Mouse (Mus musculus) fibroblast of lung, adult 2 months (primary cell): ENCODE data around the gene Cd200r4.
"Not testable (repeated sequence)": the region's sequence is repeated elsewhere in the genome, so short reads cannot be mapped to it uniquely, and the experiment has no call there.

ENCODE experiments used
- DNase-seq: peaks from one replicate; pipeline ENCODE4 v3.0.0-alpha.2; 2011; ENCODE audit warnings: low read depth

The Cd200r4 gene

DNA sequence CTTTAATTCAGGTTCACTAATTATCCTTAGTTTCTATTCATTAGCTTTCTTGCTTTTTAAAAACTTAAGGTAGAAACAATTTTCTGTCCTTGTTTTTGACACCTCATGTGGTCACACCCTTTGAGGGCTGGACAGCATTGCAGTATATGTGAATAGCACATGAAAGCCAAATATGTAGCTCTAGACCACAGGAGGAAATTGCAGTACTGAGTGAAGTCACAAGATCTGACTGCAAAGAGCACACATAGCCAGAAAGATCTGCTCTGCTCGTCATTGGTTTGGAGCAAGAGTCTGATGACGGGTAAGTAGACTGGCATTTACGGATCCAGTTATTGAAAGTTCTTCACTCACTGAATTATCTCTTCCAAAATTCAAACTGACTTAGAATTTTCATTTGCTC is at the start of gene Cd200r4:
TSS of gene Cd200r4 (plus strand) at position 190 of the 400 bp plus-strand sequence.
- no peak for DNase-seq

DNA sequence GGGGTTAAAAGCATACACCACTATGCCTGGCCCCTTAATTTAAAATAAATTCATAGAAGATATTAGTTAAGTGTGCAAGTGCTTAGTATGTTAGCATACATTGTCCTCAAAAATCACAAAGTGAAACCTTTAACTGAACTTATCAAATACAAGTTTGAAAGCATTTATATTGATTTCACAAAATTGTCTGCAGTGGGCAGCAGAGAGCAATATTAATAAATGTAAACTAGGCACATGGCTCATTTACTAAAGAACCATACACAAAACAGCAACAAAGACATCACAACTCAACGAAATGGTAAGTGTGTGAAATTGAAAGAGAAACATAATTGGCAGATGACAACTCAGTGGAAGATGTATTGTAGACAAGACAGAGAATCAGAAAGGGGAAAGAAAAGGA is 49.7 kb upstream of the Cd200r4 start:
- DNase-seq: no peak

DNA sequence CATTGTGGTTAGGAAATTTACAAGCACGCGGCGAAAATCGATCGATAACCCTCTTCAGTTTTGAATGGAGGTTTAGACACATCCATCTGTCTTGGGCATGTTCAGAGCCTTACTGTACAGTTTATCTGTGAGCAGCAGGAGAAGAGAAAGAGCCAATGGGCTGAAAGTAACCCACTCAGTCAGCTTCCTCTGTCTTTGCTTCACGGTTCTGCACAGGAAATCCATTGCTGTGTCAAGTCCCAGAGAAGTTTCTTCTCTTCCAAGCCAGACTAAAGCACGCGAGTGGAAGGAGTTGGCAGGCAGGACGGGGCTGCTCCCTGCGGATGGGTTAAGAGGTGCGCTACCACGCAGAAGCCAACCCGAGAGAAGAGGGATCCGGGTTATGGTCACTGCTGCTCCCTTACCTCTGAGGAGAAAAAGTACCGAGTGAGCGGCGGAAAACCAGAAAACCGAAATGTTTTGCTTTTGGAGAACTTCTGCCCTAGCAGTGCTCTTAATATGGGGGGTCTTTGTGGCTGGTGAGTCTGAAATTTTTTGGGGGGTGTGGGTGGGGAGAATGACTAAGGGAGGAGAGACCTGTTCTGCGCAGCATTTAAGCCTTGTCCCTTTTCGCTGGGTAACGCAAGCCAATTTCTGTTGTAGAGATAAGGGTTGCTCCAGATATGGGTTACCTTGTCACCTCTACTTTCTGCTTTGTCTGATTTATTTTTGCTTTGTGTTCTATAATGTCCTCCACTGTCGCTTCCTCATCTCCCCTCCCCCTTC is 45.8 kb upstream of the Cd200r4 start, which contains the start of gene Cd200r1:
TSS of gene Cd200r1 (plus strand) at position 182 of the 765 bp plus-strand sequence.
- no peak for DNase-seq

DNA sequence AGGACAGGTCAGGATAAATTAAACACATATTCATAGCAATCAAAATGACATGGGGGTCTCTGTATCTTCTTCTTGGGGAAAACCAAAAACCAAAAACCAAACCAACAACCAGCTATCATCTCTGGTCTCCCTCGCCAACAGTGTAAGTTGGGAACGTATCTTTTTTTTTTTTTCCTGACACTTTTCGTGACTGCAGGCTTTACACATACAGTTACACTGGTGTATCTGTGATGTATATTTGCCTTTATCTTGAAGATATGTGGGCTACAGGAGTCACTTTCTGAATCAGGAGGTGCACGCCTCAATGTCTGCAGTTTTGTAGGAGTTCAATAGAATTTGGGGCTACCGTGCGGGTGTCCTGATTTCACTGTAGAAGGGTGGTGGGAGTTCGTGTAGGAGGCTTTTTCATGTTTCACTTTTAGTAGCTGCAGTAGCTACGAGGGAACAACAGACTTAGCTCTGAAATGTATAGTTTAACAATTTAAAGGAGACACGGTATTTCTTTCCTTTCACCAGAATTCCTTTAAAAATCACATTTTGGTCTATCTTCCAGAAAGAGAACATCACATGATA is 45.1 kb upstream of the Cd200r4 start:
- no peak for DNase-seq

DNA sequence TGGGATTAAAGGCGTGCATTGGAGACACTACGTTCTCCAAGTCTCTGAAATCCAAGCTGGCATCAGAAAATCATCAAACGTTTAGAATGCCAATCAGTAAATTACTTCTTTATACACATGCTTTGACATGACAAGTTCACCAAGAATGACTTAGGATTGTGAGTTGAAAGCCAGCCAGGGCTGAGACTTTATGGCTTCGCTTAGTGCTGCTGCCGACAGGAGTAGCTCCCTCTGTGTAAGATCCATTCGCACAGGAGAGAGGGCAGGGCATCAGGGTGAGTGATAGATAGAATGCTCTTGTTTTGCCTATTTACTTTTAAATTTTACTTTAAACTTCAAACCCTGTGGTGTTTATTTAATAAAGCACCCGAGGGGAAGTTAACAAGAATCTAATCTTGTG is 44.0 kb upstream of the Cd200r4 start:
- DNase-seq: no peak

DNA sequence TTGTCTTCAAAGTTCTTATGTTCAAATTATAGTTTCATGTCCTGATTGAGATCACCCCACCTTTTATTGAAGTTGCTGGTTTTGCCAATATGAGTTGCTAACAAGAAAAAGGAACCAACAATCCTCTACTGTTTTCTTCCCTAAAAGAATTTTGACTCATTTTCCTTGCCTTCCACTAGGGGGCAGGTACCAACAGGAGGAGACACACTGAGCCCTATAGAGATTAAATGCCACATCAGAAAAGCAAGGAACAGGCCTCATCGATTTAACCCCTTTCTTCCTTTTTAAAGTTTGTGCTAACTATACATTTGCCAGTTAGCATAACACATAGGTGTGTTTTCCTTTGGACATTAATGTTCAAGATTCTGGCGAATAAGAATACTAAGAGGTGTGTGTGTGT is 43.6 kb upstream of the Cd200r4 start:
- peak; percentile 23 for DNase-seq

DNA sequence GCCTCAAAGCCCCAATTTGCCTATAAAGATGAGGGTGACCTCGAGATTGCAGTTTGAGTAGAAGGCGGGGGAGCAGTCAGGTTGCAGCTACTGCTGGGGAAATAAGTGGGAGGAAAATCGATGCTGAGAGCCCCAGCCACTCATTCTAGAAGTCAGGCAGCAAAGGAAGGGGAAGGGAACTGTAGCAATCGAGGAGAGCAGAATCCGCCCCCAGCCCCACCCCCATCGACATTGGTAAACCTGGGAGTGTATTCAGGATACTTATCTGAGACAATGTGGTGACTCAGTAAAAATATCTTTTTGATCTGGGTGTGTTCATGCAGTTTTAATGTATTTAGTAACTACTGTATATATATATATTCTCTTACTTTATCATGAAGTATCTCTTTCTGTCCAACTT is 39.0 kb upstream of the Cd200r4 start:
- DNase-seq: no peak

DNA sequence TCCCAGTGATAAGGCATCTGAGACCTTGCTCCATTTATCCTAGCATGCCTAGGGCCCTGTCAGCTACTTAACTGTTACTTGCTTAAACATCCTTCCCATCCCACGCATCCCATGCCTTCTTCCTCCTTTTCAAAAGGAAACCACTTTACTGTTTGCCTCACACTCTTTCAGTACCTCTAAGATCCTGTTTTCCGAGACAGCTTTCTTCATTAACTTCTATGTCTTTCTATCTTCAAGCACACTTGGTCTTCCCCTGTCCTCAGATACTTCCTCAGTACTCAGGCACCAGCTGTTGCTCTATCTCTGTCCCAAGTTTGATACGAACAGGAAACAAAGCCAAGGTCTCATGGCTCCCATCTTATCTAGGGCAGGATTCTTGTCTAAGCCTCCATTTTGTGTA is 37.9 kb upstream of the Cd200r4 start:
- DNase-seq: no peak

DNA sequence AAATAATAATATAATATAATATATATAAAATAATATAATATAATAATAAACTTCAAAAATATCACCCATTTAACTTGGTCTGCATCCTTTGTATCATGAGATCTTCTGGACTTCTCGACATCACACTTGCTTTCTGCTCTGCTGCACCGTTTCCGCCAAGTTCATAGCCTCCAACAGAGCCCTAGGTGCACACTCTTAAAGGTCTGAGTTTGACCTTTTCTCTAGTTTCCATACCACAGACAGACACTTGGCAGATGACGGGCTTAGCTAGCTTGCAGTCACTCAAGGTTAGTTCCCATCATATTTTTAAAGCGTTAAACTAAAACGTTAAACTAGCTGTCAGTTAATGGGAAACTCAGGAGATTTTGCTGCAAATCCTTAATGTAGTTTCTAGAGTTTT is 37.3 kb upstream of the Cd200r4 start:
- no peak for DNase-seq

DNA sequence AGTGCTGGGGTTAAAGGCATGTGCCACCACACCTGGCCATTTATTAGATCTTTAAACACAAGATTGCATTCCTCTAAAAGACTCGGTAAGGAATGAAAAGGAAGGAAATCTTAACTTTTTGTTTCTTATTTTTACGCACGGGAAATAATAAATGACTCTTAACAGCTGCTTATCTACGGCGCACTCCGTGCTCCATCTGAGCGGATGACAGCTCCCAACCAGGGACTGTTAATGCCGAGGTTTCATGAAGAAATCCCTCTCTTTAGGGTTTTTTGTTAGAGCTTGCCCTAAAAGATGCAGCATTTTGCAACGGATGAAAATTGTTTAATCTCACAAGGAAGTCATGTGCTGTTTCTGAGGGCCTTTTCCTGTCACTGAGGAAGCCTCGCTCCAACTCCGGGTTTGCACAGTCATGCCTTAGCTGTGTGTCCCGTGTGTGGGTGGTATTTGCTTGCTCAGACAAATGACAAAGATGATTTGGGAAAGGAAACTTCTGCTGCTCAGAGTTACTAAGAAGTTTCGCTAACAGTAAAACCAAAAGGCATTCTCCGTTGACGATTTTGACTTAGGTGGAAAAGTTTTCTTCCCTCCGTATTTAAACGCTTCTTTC is 32.9 kb upstream of the Cd200r4 start:
- no peak for DNase-seq

DNA sequence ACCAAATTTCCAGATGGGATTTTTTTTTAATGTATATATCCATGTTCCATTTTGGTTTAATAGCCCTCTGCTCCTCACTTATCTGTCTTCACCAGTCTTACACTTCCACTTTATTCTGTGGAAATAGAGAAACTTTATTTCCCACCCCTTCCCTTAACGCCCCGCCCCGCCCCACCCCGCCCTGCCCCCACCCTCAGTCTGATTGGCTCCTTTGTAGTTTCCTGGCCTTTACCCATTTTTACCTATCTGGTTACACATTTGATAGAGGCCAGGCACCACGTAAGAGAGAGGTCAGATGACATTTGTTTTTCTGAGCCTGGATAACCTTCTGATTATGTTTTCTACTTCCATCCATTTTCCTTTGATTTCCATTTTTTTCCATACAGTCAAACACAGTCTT is 32.0 kb upstream of the Cd200r4 start:
- DNase-seq: no peak

DNA sequence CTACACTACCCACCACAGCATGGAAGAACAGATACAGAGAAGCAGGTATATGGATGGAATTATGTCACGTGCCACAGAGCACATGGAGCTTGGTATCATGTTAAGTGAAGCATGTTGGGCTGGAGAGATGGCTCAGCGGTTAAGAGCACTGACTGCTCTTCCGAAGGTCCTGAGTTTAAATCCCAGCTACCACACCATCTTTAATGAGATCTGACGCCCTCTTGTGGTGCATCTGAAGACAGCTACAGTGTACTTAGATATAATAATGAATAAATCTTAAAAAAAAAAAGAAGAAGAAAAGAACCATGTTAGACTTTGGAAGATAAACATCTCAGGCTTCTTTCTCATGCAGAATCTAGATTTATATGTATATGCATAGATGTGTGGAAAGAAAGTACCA is 30.8 kb upstream of the Cd200r4 start:
- no peak for DNase-seq

DNA sequence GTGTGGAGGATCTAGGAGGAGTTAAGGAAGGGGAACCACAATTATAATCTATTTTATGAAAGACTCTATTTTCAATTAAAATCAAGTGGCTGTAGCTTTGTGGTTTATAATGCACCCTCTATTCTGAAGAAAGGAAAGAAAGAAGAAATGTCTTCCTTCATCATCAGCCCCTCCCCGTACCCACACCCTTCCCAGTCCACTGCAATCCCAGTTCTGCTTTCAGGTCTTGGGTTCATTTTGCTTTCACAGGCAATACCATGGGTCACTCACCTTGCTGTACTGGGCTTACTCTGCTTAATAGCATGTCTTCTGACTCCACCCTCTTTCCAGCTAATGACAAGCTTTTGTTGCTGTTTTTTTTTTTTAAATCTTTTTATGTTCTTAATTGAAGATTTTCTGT is 24.6 kb upstream of the Cd200r4 start:
- DNase-seq: no peak

DNA sequence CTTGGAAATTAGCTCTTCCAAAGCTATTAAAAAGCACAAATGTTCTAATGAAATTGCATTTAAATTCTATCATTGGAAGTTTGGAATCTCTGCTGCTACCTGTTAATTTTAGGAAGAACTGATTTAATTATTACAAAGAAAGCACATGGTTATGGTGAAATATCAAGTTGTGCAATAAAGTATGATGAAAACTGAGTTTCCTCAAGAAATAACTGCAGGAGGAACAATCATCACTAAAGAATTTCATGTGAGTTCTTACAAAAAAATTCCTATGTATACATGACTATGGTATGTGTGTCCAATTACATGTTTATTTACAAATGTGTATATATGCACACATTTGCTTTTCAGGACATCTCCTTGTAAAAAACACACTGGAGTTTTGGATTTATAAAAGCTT is 17.1 kb upstream of the Cd200r4 start:
- no peak for DNase-seq

DNA sequence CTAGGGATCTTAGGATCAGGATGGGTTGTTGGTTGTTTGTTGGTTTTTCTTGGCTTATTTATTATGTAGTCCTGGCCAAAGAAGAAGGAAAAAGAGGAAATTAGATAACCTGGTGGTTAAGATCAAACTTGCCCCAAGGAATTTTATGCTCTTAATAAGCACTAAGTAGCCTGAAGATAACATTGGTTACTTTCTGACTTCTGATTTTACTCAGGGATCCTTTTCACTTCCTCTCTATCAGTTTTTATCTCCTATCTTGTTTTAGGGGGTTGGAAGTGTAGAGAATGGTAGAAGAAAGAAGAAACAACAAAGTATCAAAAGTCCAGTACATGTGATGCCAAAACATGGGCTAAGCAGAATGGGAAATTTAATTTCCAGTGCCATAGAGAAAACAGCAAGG is 5.6 kb upstream of the Cd200r4 start:
- DNase-seq: no peak

DNA sequence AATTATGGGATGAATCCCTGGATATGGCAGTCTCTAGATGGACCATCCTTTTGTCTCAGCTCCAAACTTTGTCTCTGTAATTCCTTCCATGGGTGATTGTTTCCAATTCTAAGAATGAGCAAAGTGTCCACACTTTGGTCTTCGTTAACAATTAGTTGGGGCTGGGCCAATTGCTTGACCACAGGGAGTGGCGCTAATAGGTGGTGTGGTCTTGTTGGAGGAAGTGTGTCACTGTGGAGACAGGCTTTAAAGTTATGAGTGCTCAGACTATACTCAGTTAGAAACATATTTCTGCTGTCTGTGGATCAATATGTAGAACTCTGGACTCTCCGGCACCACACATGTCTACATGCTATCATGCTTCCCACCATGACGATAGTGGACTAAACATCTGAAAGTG is 1.3 kb upstream of the Cd200r4 start:
- DNase-seq: not testable (repeated sequence)

DNA sequence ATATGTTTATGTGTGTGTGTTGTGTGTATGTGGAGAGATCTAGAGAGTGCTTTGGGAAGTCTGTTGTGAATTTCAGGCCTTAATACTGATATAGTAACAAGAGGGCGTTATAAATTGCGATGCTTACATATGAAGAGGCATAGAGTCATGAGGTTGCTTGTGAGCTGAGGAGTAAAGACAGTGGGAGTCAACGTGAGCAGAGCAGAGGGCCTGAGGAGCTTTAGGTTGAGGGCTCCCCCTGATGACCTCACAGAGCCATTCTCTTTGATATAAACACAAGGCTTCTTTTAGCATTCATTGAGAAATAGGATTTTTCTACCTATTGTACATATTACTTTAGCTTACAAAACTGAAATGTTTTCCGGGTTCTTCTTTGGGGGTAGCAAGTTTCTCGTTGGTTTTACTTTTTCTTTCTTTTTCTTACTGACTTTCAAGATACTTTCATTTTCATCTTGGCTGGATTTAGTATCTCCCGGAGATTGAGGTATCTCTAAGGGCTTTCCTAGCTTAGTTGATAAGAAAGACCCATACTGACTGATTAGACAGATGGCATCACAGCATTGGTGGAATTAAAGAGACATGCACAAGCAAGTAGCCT is 1.0 kb downstream of the Cd200r4 start:
- DNase-seq: no peak

DNA sequence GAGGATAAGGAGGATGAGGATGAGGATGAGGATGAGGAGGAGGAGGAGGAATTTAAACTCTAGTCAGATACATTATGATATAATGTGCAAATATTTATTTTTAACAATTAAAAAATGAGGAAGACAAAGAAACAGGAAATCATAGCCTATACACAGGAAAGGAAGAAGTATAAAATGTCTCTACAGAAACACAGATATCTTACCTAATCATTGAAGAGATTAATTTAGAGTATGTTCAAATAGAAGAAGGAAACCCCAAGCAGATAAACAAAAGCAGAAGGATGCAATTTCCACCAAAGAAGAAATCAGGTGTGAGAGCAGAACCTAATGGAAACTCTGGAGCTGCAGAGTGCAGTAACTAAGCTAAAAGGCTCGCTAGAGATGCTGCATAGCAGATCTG is 6.5 kb downstream of the Cd200r4 start:
- DNase-seq: no peak

DNA sequence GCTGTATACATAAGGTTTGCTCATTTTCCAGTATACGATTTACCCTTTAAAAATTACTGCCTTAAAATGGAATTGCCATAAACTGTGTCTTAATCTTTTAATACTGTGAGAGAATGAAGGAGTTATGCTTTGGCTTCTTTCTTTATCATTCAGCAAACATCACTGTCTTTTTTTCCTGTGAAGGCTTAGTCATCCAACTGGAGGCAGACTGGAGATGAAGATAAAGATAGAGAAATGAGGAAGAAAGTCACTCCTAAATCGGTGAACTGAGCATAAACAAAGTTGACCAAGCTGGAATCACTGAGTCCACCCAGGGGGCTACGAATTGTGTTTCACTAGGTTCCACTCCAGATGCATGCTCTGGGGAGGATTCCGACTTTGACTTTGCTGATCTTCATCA is 9.0 kb downstream of the Cd200r4 start:
- no peak for DNase-seq

DNA sequence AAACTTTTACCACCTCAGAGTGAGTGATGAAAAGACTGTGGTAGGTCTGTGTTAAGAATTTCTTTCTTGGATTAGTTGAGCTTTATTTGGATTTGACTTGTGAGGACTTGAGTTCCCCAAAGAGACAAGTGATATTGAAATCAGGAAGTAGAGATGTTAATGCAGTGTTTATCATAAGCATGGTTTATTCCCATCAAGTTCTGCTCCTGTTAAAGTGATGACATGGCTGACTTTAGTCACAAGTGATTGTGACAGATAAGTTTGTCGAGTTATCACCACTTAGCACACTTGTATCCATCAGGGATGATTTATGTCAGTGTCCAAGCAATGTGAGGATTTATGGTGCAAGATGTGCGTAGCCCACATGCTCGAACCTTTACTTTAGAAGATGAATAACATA is 20.8 kb downstream of the Cd200r4 start:
- no peak for DNase-seq

DNA sequence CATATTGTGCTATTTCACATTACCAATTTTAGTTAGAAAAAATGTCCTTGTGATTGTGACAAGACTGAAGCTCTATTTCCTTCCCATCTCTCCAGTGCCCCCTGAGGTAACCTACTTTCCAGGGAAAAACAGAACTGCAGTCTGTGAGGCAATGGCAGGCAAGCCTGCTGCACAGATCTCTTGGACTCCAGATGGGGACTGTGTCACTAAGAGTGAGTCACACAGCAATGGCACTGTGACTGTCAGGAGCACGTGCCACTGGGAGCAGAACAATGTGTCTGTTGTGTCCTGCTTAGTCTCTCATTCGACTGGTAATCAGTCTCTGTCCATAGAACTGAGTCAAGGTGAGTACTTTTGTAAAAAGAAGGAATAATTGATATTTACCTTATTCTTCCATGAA is 21.7 kb downstream of the Cd200r4 start:
- not testable (repeated sequence) for DNase-seq

DNA sequence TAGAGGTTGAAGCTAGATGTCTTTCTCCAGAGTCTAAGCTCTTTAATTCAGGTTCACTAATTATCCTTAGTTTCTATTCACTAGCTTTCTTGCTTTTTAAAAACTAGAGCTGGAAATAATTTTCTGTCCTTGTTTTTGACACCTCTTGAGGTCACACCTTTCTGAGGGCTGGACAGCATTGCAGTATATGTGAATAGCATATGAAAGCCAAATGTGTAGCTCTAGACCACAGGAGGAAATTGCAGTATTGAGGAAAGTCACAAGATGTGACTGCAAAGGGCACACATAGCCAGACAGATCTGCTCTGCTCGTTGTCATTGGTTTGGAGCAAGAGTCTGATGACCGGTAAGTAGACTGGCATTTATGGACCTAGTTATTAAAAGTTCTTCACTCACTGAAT is 55.3 kb downstream of the Cd200r4 start, which contains the start of gene Cd200r2:
TSS of gene Cd200r2 (plus strand) at position 301 of the 400 bp plus-strand sequence.
- no peak for DNase-seq

DNA sequence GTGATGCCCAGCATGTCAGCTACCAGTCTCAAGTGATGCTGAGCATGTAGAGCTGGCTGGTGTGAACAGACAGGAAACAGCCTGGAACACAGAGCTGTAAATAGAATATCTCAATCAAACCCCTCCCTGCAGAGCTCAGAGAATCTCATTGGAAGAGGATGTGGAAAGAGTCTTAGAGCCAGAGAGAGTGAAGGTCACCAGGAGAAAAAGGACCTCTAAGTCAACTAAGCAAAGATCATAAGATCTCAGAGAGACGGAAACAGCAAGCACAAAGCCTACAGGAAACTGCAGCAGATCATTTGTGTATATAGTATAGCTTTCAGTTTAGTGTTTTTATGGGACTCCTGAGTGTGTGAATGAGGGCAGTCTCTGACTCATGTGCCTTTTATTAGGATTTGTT is 63.6 kb downstream of the Cd200r4 start:
- no peak for DNase-seq
